Mouse (Mus musculus) lung, postnatal 10 days (tissue): ENCODE data around the gene Fbn1.
"Not testable (repeated sequence)": the region's sequence is repeated elsewhere in the genome, so short reads cannot be mapped to it uniquely, and the experiment has no call there.

Experiments
- DNase-seq: peaks from one replicate; pipeline ENCODE4 v3.0.0; 2021

The Fbn1 gene

DNA sequence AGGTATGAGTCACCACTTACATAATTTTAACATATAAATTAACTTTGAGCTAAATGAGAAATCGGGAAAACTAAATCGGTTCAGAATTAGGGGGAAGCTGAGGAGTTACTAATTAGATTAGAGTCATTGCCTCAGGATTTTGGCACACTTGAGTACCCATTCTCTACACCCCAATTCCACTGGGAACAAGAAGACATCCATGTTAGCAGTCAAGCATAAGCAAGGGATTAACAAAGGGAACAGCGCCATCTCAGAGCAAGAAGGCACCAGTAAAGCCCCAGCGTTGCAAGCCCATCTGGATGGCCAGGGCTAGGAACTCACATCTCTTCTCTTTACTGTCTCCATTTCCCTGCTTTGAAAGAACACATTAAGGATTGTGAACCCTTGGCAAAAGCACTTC is 222.0 kb downstream of the Fbn1 start:
- no peak for DNase-seq

DNA sequence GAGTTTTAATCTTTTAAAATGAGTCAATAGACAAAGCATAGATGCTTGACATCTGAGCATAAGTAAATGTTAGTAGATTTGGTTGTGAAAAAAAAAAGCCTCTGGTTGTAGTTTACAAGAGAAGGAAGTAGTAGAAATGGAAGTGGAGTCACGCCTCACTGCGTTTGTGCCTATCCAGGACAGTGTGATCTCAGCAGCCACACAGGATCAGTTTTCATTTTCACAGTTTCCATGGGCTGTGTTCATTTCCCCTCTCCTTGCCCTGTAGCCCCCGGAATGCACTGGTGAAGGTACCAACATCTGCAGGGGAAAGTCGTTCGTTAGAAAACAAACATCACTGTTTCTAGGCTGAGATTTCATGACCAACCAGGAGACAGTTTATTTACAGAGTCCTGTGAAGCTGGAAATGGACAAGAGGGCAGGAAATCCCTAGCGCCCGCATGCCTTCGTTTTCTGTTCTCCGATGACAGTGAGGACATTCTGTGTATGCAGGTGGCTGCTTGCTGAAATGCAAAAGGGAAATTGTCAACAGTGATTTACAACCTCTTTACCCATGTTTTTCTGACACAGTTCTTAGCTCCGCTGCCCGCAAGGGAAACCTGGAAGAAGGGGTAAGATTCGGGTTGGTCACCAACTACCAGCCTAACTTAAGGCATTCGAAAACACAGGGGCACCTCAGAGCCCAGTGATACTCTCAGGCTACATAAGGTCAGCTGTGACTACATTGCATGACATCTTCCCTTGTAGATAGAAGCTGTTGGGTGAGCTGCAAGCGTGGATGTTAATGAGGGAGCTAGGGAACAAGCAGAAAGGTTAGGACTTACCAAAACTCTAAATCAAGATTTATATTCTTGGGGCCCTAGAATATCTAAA is 225.2 kb downstream of the Fbn1 start:
- DNase-seq, result no peak

DNA sequence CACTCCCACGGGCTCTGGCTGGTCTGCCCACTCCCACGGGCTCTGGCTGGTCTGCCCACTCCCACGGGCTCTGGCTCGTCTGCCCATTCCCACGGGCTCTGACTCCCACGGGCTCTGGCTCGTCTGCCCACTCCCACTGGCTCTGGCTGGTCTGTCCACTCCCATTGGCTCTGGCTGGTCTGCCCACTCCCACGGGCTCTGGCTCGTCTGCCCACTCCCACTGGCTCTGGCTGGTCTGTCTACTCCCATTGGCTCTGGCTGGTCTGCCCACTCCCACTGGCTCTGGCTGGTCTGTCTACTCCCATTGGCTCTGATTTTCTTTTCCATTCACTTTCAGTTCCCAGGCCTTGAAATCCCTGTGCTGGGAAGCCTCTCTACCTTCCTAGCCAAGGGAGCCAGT is 227.8 kb downstream of the Fbn1 start:
- not testable (repeated sequence) for DNase-seq

DNA sequence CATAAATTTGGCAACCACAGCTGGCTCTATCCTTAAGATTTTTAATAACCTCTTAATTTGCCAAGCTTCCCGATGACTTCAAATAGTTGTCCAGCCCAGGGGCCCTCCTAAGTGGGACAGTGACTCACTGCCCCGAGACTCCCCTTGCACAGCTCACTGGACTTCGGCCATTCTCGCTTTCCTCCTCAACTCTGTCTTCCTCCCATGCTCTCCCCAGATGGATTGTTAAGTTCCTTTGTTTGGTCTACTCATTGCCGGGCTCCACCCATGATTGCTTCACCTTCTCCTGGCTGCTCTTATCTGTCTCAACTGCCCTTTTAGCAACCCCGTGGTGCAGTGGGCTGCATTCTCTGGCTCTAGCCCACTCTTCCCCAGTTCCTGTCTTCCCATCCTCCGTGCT is 229.3 kb downstream of the Fbn1 start:
- peak; percentile 66 for DNase-seq

DNA sequence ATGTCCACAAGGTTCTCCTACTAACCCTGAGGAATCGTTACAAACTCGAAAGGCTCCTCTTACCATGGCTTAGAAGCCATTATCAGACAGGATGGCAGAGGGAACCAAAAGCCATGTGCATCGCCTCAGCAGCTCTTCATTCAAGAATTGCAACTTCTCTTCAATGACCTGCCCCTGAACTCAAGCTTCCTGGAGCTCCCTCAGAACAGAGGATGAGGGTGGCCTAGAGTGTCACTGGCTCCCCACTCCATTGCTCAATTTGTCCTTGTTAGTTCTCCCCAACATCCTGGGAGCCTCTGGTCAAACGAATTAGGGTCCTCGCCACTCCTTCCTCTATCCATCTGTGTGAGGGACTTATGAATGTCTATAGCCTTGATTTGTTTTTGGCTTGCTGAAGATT is 231.1 kb downstream of the Fbn1 start:
- peak; percentile 29 for DNase-seq

DNA sequence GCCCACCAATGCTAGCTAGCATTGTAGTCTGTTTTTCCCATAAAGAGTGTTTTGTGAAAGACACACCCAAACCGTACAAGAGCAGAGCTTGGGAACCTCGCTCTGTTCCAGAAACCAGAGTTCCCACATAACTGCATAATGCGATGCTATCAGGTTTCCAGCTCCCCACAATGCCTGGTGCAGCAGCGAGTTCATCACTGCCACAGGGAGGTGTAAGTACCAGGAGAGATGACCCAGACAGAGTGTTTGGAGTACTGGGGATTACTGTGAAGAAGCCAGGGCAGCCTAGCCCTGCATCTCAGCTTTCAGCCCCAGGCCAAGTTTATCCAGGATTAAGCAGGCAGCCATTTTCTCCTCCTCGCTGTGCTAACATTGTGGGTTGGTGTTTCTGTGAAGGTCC is 232.2 kb downstream of the Fbn1 start:
- DNase-seq, result no peak

DNA sequence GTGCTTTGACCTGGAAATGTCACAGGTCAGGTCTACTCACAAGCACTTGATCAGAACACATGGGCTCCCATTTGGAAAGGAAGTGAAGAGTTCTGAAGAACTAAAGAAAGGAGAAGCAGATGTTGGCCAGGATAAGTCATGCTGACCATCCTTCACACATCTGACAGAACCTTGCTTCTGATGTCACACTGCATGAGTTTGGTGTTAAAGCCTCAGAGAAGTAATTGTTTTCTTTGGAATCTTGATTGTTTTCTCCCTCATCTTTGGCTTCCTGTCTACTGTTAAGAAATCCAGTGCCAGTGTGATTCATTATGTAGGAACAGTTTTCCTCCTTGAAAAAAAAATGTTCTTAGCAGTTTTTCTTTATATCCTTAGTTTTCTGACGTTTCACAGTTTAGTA is 238.9 kb downstream of the Fbn1 start:
- no peak for DNase-seq

DNA sequence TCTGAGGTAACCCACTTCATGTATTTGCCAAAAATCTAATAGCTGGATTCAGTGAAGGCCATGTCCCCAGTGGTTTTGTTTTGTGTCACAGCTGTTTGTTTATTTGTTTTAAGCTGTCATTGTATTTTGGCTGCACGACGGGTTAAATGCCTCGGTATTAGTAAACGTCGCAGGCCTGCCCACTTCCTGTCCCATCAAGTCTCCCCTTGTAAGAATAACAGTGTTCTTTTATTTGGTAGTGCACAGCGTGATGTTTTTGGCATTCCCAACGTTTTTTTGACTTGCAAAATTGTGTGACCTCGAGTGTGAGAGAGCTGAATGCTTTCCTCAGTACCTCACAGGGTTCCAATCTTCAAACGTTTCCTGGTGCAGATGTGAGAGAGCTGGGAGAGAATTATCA is 244.0 kb downstream of the Fbn1 start:
- peak; percentile 66 for DNase-seq

DNA sequence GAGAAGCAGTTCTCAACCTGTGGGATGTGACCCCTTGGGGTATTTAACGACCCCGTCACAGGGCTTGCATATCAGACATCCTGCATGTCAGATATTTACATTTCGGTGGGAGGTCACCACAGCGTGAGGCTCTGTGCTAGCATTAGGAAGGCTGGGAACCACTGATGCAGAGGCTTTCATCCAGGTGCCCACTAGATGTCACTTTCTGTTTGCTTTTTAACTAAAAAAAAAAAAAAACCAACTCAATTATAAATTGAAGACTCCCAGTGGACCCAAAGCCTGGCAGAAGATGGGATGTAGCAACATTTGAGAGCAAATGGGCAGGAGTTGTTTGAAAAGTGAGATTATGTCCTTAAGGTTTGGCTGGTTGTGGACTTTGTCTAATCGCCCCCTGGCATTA is 244.7 kb downstream of the Fbn1 start:
- DNase-seq, result peak; percentile 57

DNA sequence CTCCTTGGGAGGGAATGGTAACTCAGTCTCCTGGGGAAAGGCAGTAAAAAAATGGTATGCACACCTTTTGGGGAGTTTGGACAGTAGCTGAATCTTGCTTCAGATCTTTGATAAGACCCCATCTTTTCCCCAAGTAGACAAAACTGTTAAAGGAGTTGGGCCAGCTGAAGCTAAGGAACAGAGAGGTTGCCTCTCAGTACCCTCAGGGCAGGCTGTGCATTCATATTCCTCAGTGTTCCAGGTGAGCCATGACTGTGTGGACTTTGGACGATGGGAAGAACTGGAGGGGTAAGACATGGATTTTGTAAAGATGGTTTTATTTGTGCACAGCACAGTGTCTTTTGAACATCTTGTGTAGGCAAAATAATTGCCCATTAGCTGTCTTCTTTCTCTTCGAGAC is 247.5 kb downstream of the Fbn1 start:
- DNase-seq, result no peak

DNA sequence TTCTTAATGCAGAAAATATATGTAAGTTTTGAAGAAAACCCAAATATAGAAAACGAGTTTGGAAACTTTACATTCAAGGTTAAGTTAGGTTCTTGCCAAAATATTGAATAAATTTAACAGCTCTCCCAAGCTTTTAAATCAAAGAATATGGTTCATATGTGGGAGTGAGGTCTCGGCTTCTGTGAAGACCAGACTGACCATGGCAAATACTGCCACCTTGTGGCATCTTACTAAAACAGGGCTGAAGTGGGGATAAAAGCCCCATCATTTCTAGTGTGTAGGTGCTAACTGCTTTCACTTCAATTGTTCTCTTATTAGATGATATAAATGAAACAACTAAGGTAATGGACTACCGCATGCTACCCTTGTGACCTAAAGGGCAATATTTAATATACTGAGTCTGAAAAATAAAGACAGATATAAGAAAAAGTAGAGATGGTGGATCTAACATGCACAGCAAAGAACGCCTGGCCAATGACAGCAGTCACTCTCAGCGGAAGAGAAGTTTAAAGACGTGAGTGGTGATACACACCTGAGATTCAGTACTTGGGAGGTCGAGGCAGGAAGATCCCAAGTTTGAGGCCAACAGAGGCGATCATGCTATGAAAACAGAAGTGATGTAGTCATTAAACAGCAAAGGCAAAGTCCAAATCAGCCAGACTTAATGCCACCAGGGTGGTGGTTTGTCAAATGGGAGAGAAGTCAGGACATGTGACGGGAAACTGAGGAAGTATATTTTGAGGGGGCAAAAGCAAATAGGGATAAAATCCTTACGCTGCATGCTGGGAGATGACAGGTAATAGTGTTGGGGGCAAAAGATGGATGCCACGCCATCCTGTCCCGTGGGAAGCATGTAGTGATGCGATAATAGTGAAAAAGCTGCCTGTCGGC is 248.3 kb downstream of the Fbn1 start:
- peak; percentile 58 for DNase-seq

DNA sequence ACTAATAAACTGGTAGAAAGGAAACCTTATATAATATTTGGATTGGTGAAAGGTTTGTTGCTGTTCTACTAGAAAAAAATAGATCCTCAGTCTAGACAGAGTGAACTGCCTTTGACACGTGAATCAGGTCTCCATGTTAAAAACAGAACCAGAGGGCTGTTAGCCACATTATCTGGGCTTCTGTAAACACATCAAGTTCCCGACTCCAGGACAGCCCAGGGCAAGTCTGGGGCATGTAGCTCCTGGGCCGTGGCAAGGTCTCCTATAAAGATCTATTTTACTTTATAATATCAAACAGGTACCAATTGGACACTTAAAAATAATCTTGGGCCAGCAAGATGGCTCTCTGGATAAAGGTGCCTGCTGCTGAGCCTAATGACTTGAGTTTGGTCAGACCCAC is 251.9 kb downstream of the Fbn1 start:
- no peak for DNase-seq

DNA sequence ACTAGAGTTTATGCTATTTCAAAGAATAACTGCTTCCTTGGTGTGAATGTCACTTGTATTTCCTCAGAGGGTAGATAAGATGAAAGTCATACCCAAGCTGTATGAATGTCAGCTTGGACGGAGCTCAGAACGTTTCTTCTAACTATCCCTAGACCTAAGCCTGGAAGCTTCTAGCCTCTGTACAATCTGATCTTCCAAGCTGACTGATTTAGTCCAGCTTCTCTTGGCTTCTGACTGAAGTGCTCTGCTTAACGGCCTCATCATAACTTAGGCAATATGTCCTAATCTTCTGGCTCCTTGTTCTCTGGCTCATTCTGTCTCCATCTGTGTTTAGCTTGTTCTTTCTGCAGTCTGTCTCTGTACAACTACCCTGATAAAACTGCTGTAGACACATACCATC is 253.2 kb downstream of the Fbn1 start:
- DNase-seq, result no peak

DNA sequence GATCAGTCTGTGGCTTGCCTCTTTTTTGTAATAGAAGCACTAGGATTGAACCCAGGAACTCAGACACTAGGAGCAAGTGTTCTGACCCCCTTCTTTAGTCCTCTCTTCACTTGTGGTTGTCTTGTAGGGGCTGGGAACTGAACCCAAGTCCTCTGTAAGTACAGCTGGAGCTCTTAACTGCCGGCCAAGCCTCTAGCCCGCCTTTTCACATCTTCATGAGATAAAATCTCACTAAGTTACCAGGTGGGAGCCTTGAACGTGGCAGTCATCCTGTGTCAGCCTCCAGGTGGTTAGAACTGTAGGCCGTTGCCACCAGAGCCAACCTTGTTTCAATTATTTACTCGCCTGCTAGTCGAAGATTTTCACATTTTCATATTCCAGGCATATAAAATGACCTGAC is 254.1 kb downstream of the Fbn1 start:
- DNase-seq, result no peak

DNA sequence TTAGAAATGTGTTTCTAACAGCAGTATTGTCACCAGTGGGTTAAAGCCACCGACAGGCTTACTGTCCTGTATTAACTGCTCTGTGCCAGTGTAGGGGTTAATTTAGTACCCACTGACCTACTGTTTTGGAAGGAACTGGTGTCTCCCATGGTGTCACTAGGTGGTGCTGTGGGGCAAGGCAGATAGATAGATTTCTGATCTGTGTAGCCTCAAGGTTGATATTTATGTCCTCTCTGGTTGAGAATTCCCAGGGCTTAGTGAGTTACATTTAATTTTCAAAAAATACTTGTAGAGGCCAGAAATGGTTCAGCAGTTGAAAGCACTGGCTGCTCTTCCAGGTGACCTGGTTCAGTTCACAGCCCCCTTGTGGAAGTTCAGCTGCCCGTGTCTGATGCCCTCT is 255.5 kb downstream of the Fbn1 start:
- DNase-seq, result peak; percentile 77

DNA sequence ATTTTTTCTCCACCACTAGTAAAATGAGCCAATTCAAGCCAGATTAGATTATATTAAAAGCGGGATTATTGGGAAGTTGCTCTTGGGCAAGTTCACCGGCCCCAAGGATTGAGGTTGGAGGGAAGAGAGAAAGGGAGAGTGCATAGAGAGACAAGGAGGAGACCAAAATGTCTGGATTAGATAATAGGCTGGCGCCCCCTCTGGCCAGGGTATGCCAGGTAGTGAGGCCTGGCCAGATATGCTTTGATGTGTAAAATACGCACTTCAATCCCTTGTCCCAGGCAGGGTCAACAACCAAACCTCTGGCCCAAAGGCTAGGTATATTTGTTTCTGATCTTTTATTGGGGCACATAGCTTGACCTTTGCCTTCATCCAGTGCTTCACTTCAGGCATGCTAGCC is 256.0 kb downstream of the Fbn1 start:
- DNase-seq, result no peak
